Mouse (Mus musculus) effector memory CD4-positive, alpha-beta T cell, adult 5 months (primary cell): ENCODE results near the gene AC161166.1. TPM values are rescaled to one million over a fixed set of nuclear protein-coding genes. Genes with fewer than 3 reads are reported as not detected.

Experiments used
- polyA plus RNA-seq: library from polyadenylated mRNA; unstranded; fragments of 100-300 nt; shearing (Covaris generic); gene quantifications from one replicate; pipeline ENCODE4 v1.2.1, GENCODE M21; 2017

AC161166.1 gene
- polyA plus RNA-seq, result not detected

GRCm38 (mm10) chr7:24512355-24512754, at the start of gene AC161166.1:
Gene AC161166.1 (minus strand): TSS chr7:24512455.

GRCm38 (mm10) chr7:24546068-24546614, 33.9 kb upstream of the AC161166.1 start, which contains the start of the genes Pinlyp and Xrcc1:
Gene Pinlyp (minus strand): TSS chr7:24546118.
Gene Xrcc1 (plus strand): TSS chr7:24546289.

GRCm38 (mm10) chr7:24530062-24530931, 18.0 kb upstream of the AC161166.1 start, which contains the start of gene Irgq:
Gene Irgq (plus strand): TSS chr7:24530689.

GRCm38 (mm10) chr7:24506838-24507725, 5.2 kb downstream of the AC161166.1 start, which contains the start of gene Zfp428:
Gene Zfp428 (plus strand): TSS chr7:24507006.

GRCm38 (mm10) chr7:24481474-24482207, 30.6 kb downstream of the AC161166.1 start, which contains the start of gene Cadm4:
Gene Cadm4 (plus strand): TSS chr7:24482023.

GRCm38 (mm10) chr7:24462388-24463319, 49.6 kb downstream of the AC161166.1 start, which contains the start of gene Plaur:
Gene Plaur (plus strand): TSS chr7:24462484.

Other genes starting within 250 kb of the AC161166.1 start
- gene Zfp93, start 242.0 kb downstream of the AC161166.1 start, polyA plus RNA-seq, result 2.9 TPM
- gene Zfp61, start 211.2 kb downstream of the AC161166.1 start, polyA plus RNA-seq, result 12.8 TPM
- gene Zfp94, start 195.8 kb downstream of the AC161166.1 start, polyA plus RNA-seq, result 1.7 TPM
- gene Tescl, start 178.5 kb downstream of the AC161166.1 start, polyA plus RNA-seq, result not detected
- not detected for gene Lypd5, start 163.3 kb downstream of the AC161166.1 start, polyA plus RNA-seq
- 179 TPM for gene Kcnn4, start 142.2 kb downstream of the AC161166.1 start, polyA plus RNA-seq
- gene Smg9, start 112.8 kb downstream of the AC161166.1 start, polyA plus RNA-seq, result 54.1 TPM
- 0.70 TPM for gene Irgc1, start 60.2 kb downstream of the AC161166.1 start, polyA plus RNA-seq
- gene Plaur, start 50.0 kb downstream of the AC161166.1 start, polyA plus RNA-seq, result 14.3 TPM
- 0.40 TPM for gene Cadm4, start 30.4 kb downstream of the AC161166.1 start, polyA plus RNA-seq
- 1.0 TPM for gene Zfp428, start 5.4 kb downstream of the AC161166.1 start, polyA plus RNA-seq
- gene Irgq, start 18.2 kb upstream of the AC161166.1 start, polyA plus RNA-seq, result 3.6 TPM
- gene Pinlyp, start 33.7 kb upstream of the AC161166.1 start, polyA plus RNA-seq, result not detected
- gene Xrcc1, start 33.8 kb upstream of the AC161166.1 start, polyA plus RNA-seq, result 49.9 TPM
- gene Ethe1, start 75.1 kb upstream of the AC161166.1 start, polyA plus RNA-seq, result 12.2 TPM
- gene Zfp575, start 75.2 kb upstream of the AC161166.1 start, polyA plus RNA-seq, result 0.22 TPM
- 0.76 TPM for gene Phldb3, start 98.3 kb upstream of the AC161166.1 start, polyA plus RNA-seq
- gene Lypd3, start 124.1 kb upstream of the AC161166.1 start, polyA plus RNA-seq, result not detected
- not detected for gene Tex101, start 164.2 kb upstream of the AC161166.1 start, polyA plus RNA-seq
- gene BC049730, start 196.8 kb upstream of the AC161166.1 start, polyA plus RNA-seq, result not detected
- gene Gm4763, start 214.5 kb upstream of the AC161166.1 start, polyA plus RNA-seq, result not detected
- not detected for gene Cd177, start 247.9 kb upstream of the AC161166.1 start, polyA plus RNA-seq